Mouse (Mus musculus) MEL (cell line): ENCODE results near the gene Plxna4.

Experiments used
- BHLHE40 ChIP-seq: IDR thresholded peaks from 2 replicates; pipeline ENCODE4 v1.6.1; 2012; ENCODE audit warnings: low read depth, mild to moderate bottlenecking, inconsistent platforms, low read length, improper control_type of control experiment, borderline replicate concordance
- CHD2 ChIP-seq: IDR thresholded peaks from 2 replicates; pipeline ENCODE4 v1.6.1; 2011; ENCODE audit warnings: low read length, improper control_type of control experiment
- CTCF ChIP-seq, 3 experiments: IDR thresholded peaks in 2 of 3; conservative IDR thresholded peaks in 1 of 3; 2 replicates each; pipeline ENCODE4 v1.5.1; 2011 to 2012; ENCODE audit warnings: low read length in 3 of 3, low read depth in 2 of 3, mild to moderate bottlenecking in 2 of 3, improper control_type of control experiment in 1 of 3, inconsistent platforms in 1 of 3, mixed read lengths in 1 of 3, moderate library complexity in 1 of 3; ENCODE audit not compliant: control insufficient read depth in 1 of 3, insufficient read depth in 1 of 3, poor library complexity in 1 of 3, severe bottlenecking in 1 of 3
- HCFC1 ChIP-seq: IDR thresholded peaks from 2 replicates; pipeline ENCODE4 v1.6.1; 2012; ENCODE audit warnings: low read depth, mild to moderate bottlenecking, inconsistent platforms, low read length, improper control_type of control experiment, moderate library complexity
- MAX ChIP-seq: IDR thresholded peaks from 2 replicates; pipeline ENCODE4 v1.6.1; 2011; ENCODE audit warnings: low read length, improper control_type of control experiment
- MYC ChIP-seq: IDR thresholded peaks from 2 replicates; pipeline ENCODE4 v1.6.1; 2011; ENCODE audit warnings: low read depth, mild to moderate bottlenecking, low read length, improper control_type of control experiment, moderate library complexity
- POLR2A ChIP-seq, 2 experiments: IDR thresholded peaks; 2 replicates each; pipeline ENCODE4 v1.6.1; 2011 to 2012; ENCODE audit warnings: low read length in 2 of 2, mild to moderate bottlenecking in 2 of 2, control low read depth in 1 of 2, improper control_type of control experiment in 1 of 2, low read depth in 1 of 2, moderate library complexity in 1 of 2; ENCODE audit not compliant: control insufficient read depth in 1 of 2, insufficient read depth in 1 of 2, poor library complexity in 1 of 2
- TAL1 ChIP-seq: IDR thresholded peaks from 2 replicates; pipeline ENCODE4 v1.6.1; 2012; ENCODE audit warnings: mild to moderate bottlenecking, inconsistent platforms, low read length, moderate library complexity, mixed read lengths

DNA sequence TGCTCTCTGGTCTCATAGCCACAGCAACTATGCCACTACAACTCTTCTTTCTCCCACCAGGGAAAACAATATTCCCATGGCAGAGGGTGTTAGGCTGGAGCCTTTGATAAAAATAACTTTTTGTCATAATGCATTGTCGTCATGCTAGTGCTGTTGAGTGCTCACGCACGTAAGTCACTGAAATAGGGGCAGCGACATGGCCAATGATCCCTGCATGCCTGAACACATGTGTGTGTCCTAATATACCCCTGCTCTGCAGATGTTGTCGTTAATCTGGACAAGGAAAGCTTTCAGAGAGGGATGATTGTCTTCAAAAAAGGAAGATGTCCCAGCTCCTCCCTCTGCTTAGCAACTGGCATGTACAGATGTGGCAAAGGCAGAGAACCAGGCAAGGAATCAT, 223.1 kb downstream of the Plxna4 start:
- no peak for TF ChIP-seq MYC
- TF ChIP-seq CTCF (IDR thresholded peaks at IDR 0.05 in 2 of 3, conservative IDR thresholded peaks at IDR 0.05 in 1 of 3; ENCODE audit: control insufficient read depth in 1 of 3, insufficient read depth in 1 of 3, low read depth in 2 of 3, low read length in 3 of 3, poor library complexity in 1 of 3, severe bottlenecking in 1 of 3): no peak
- TF ChIP-seq POLR2A (IDR thresholded peaks at IDR 0.05; ENCODE audit: control insufficient read depth in 1 of 2, insufficient read depth in 1 of 2, low read depth in 1 of 2, low read length in 2 of 2, poor library complexity in 1 of 2): no peak
- no peak for TF ChIP-seq MAX
- no peak for TF ChIP-seq TAL1
- TF ChIP-seq HCFC1: no peak
- no peak for TF ChIP-seq CHD2
- no peak for TF ChIP-seq BHLHE40
